Mouse (Mus musculus) right cerebral cortex, postnatal 4 days (tissue): Measurements from ENCODE around the gene Nbea.

Source experiments
- DNase-seq: peaks from one replicate; pipeline ENCODE4 v3.0.0-alpha.2; 2022

Gene Nbea

DNA sequence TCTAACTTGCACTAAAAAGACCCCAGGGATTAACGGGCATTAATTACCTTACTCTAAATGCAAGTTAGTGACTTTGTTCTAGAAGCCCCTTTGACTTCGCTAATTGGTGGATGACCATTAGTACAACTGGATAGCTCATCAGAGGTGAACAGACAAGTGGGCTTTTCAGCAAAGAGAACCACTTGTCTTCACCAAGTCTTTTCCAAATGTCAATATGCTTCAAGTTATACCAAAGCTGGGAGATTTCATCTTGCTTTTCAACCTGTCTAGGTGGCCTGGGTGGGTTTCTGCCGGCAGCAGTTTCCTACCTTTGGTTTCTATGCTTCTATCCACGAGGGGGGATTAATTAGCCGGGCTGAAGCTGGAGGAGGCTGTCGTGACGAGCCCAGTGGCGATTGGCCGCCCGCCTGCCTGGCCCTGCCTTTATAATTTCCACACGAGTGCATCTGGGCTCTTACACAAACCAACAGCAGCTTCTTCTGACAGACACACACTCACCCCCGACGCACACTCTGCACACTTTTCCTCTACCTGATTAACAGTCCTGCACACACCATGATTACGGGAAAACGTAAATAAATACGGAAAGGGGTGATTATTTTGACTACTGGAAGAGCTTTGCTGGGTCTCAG, 401.3 kb downstream of the Nbea start, which contains the start of gene Mab21l1:
TSS of gene Mab21l1 (plus strand) at position 455 of the 632 bp plus-strand sequence.
- DNase-seq: no peak

DNA sequence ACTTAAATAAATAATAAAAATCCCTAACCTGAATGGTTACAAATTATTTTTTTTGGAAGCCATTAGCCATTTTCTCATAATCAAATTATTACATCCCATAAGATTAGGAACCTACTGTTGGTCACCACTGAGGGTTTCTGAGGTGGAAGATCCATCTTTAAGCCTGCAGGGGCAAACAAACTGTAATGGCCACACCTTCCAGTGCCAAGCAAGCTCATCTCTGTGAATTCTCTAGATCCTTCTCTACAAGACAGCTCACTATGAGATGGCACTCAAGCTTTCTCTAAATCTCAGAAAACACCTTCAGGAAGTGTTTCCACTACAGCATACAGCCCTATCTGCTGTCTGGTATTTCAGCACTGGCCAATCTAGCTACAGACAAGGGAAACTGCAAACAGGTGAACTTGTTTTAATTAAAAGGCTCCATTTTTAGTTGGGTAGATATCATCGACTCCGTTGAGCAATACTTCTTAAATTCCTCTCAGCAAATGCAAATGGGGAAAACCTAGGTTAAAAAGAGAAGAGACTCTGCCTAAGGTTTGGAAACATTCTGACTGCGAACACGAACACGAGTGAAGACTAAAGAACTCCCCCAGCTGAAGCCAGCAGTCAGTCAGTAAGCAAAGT, 402.0 kb downstream of the Nbea start:
- DNase-seq: no peak

DNA sequence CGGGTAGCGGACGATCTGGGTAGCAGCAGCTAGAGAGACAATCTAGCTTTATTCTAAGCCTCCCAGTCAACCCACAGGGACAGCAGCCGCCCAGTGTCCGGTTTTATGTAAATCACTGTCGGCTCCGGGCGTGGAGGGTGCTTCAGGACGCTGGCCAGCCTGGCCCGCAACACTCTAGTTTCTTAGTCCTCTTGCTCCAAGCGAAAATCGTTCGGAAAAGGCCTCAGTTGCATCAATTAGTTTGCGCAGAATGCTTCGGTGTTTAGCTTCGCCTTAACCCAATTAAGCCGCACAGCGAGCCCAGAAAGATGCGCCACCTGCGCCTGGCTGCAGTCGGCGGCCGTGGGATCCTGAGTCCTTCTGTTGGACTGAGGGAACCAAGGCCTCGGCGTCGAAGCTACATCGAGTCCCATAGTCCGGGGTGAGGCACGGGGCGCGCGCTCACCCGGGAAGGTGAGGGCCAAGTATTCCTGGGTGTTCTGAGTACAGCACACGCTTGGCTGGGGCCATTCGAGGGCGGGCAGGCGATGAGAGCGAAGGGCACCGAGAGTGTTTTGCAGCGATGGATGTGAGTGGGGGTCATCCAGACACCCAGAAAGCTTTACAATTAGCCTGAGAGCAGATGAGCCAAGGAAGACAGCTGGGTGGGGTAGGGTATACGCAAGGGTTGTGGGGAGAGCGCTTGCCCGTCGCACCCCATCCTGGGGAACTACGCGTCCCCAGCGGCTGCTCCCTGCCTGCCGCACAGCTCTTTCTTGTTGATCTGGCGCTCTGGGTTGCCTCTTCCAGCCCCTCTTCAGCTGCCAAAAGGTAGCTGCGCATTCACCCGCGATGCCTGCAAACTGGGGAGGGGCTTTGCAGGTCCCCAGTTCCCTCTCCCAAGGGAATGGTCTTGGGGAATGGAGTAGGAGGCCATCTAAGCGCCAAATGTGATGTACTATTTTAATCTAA, 403.1 kb downstream of the Nbea start:
- DNase-seq: peak; percentile 20

GRCm38 (mm10) chr3:55778764-55779730, 404.5 kb downstream of the Nbea start:
- DNase-seq: no peak

- no peak for DNase-seq
Observed at GRCm38 (mm10) chr3:55777501-55777900, 406.0 kb downstream of the Nbea start.

DNA sequence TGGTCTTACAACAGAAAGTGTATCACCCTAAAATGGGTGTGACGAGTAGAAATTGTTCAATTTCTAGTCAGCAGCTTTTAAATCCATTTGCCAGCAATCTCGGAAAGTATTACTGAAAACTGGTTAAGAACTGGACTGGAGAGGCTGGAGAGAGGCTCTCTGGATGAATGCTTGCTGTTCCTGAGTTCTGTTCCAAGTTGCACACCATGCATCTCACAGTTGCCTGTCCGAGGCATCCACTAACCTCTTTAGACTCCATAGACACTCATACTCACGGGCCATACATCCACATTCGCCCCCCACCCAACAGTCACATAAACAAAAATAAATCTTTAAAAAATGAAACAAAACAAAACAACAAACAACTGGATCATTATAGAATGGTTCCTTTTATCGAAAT, 407.7 kb downstream of the Nbea start:
- DNase-seq: no peak

DNA sequence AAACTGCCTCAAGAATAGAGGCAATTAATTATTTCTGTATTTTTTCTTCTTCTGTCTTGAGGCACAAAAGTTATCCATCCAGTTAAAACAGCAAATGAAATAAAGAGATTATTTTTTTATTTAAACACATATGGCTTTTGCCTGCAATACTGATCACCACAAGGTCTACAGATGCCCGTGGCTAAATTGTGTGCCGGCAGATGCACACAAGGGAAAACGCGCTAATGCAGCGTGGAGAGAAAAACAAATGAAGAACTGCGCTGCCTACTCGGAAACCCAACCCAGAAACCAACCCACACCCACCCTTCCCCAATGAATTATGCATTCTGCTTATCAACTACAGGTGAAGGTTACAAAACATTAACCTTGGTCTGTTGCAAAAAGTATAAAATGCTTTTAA, 408.3 kb downstream of the Nbea start:
- DNase-seq: no peak

- DNase-seq: no peak
Observed at GRCm38 (mm10) chr3:55774203-55774602, 409.3 kb downstream of the Nbea start.

GRCm38 (mm10) chr3:55769308-55769707, 414.2 kb downstream of the Nbea start:
- DNase-seq: no peak

DNA sequence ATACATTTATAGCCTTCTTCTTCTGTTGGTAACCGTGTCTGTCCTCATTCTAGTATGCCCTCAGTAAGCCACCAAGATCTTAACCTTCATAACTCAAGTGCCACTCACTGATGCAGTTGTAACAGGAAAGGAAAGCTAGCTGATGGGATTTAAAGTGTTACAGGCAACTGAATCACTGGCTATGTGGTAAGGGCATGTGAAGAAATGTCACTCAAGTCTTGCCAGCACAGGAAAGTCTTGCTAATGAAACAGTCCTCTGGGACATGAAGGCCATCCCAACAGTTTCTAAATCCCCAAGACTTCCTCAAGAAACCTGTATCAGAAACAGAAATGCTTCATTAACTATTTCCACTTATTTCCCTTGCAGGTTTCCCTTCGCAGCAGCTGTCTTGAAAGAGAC, 414.8 kb downstream of the Nbea start:
- DNase-seq: no peak

GRCm38 (mm10) chr3:55763591-55763990, 419.9 kb downstream of the Nbea start:
- no peak for DNase-seq

- DNase-seq: no peak
Observed at GRCm38 (mm10) chr3:55758297-55758696, 425.2 kb downstream of the Nbea start.

GRCm38 (mm10) chr3:55756602-55757190, 426.8 kb downstream of the Nbea start:
- no peak for DNase-seq

GRCm38 (mm10) chr3:55755805-55756601, 427.5 kb downstream of the Nbea start:
- no peak for DNase-seq

GRCm38 (mm10) chr3:55754981-55755608, 428.4 kb downstream of the Nbea start:
- DNase-seq: no peak

DNA sequence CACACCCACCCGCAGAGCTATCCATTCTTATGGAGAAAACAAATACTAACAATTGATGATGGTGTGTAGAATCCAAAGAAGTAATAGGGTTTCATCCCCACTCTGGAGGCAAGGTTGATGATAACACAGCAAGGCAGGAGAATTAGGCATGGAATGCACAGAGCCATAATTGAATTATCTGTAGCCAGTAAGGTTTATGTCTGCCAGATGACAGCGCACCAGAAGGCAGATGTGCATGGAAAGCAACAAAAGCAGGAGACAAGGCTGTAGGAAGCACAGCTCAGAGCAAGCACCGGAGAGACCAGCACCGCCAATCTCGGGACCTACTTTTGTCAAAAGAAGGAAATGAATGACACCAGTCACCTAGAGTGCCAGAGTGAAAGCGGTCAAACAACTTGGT, 429.6 kb downstream of the Nbea start:
- no peak for DNase-seq

GRCm38 (mm10) chr3:55752558-55752957, 430.9 kb downstream of the Nbea start:
- no peak for DNase-seq

DNA sequence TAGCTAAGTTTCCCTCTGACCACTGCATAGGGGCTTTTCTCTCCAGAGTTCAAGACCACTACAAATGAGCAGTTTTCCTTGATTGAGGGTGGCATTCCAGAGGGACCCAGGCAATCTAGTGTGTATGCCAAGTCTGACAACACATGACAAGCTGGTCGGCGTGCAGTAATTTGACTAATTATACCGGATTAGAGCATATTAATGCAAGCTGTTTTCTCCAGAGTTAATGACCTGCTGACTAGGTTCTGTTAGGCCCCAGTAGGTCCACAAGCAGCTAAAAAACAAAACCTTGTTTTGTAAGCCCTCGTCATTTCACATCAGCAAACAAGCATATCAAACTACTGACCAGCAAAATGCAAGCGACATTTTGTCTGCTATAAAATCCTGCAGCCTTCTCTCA, 432.1 kb downstream of the Nbea start:
- DNase-seq: no peak

- no peak for DNase-seq
Observed at GRCm38 (mm10) chr3:55750445-55751065, 432.9 kb downstream of the Nbea start.

DNA sequence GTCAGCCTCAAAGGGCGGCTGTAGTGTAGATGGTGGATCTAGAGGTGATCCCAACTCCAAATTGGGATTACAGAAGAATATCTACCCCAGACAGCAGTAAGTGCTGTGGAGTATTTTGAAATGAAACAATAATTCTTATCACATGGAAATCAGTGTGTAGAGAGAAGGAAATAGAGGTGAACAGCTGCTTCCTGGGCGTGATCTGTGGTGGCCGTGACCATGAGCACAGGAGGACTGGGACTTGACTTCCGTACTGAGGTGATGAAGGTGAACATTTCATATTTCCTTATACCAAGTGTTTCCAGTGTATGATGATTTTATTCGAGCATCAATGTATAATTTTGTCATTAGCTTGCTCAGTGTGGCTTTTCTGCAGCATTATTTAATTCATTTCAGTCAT, 439.6 kb downstream of the Nbea start:
- no peak for DNase-seq
